Mouse (Mus musculus) thymus, postnatal 25 days (tissue): ENCODE data around the gene Kcnh2.

Source experiments
- DNase-seq: peaks from one replicate; pipeline ENCODE4 v3.0.0; 2022

The Kcnh2 gene

GRCm38 (mm10) chr5:24308621-24309020 is 42.8 kb downstream of the Kcnh2 start:
- no peak for DNase-seq

GRCm38 (mm10) chr5:24307118-24307777 is 44.2 kb downstream of the Kcnh2 start:
- DNase-seq = no peak

GRCm38 (mm10) chr5:24303199-24303598 is 48.2 kb downstream of the Kcnh2 start:
- DNase-seq = peak; percentile 39

GRCm38 (mm10) chr5:24299845-24300589 is 51.4 kb downstream of the Kcnh2 start:
- no peak for DNase-seq

GRCm38 (mm10) chr5:24291954-24292353 is 59.5 kb downstream of the Kcnh2 start:
- DNase-seq = no peak

- no peak for DNase-seq
Observed at GRCm38 (mm10) chr5:24286221-24286970, 65.0 kb downstream of the Kcnh2 start.

- DNase-seq = no peak
Observed at GRCm38 (mm10) chr5:24284145-24284544, 67.3 kb downstream of the Kcnh2 start.

GRCm38 (mm10) chr5:24283181-24283580 is 68.2 kb downstream of the Kcnh2 start:
- no peak for DNase-seq

- no peak for DNase-seq
Observed at GRCm38 (mm10) chr5:24280523-24280922, 70.9 kb downstream of the Kcnh2 start.

- DNase-seq = no peak
Observed at GRCm38 (mm10) chr5:24279527-24279926, 71.9 kb downstream of the Kcnh2 start.

- no peak for DNase-seq
Observed at GRCm38 (mm10) chr5:24278206-24278605, 73.2 kb downstream of the Kcnh2 start.

- DNase-seq = no peak
Observed at GRCm38 (mm10) chr5:24273683-24274621, 77.5 kb downstream of the Kcnh2 start.

GRCm38 (mm10) chr5:24270941-24271340 is 80.5 kb downstream of the Kcnh2 start:
- DNase-seq = no peak
